Mouse (Mus musculus) cerebellum, adult 9-11 months (tissue): ENCODE results near the gene Bmpr1b.

Experiments used
- DNase-seq: peaks from one replicate; pipeline ENCODE4 v3.0.0; 2022

The Bmpr1b gene

GRCm38 (mm10) chr3:141899521-141899920 is 269.7 kb downstream of the Bmpr1b start:
- no peak for DNase-seq

GRCm38 (mm10) chr3:141897698-141898097 is 271.5 kb downstream of the Bmpr1b start:
- no peak for DNase-seq

GRCm38 (mm10) chr3:141896870-141897554 is 272.2 kb downstream of the Bmpr1b start:
- DNase-seq: no peak

GRCm38 (mm10) chr3:141895096-141895495 is 274.1 kb downstream of the Bmpr1b start:
- DNase-seq: no peak

- DNase-seq: no peak
Observed at GRCm38 (mm10) chr3:141890668-141891067, 278.6 kb downstream of the Bmpr1b start.

- DNase-seq: no peak
Observed at GRCm38 (mm10) chr3:141887476-141888274, 281.6 kb downstream of the Bmpr1b start.

- no peak for DNase-seq
Observed at GRCm38 (mm10) chr3:141884190-141884589, 285.0 kb downstream of the Bmpr1b start.

GRCm38 (mm10) chr3:141882496-141882895 is 286.7 kb downstream of the Bmpr1b start:
- DNase-seq: no peak

GRCm38 (mm10) chr3:141872337-141873042 is 296.7 kb downstream of the Bmpr1b start:
- DNase-seq: no peak

GRCm38 (mm10) chr3:141871805-141872204 is 297.4 kb downstream of the Bmpr1b start:
- no peak for DNase-seq

- DNase-seq: peak; percentile 20
Observed at GRCm38 (mm10) chr3:141862816-141863461, 306.3 kb downstream of the Bmpr1b start.

GRCm38 (mm10) chr3:141857123-141857522 is 312.1 kb downstream of the Bmpr1b start:
- no peak for DNase-seq

- no peak for DNase-seq
Observed at GRCm38 (mm10) chr3:141854339-141854738, 314.9 kb downstream of the Bmpr1b start.

- DNase-seq: no peak
Observed at GRCm38 (mm10) chr3:141850141-141850540, 319.1 kb downstream of the Bmpr1b start.

- DNase-seq: no peak
Observed at GRCm38 (mm10) chr3:141849206-141849605, 320.0 kb downstream of the Bmpr1b start.

- DNase-seq: peak; percentile 44
Observed at GRCm38 (mm10) chr3:141838864-141839263, 330.4 kb downstream of the Bmpr1b start.

- peak; percentile 80 for DNase-seq
Observed at GRCm38 (mm10) chr3:141831135-141831534, 338.1 kb downstream of the Bmpr1b start.

GRCm38 (mm10) chr3:141828301-141828700 is 340.9 kb downstream of the Bmpr1b start:
- DNase-seq: peak; percentile 27

GRCm38 (mm10) chr3:141819331-141819941 is 349.8 kb downstream of the Bmpr1b start:
- peak; percentile 29 for DNase-seq

GRCm38 (mm10) chr3:141818615-141819312 is 350.5 kb downstream of the Bmpr1b start:
- no peak for DNase-seq

GRCm38 (mm10) chr3:141814776-141815175 is 354.4 kb downstream of the Bmpr1b start:
- DNase-seq: no peak

GRCm38 (mm10) chr3:141811348-141811747 is 357.9 kb downstream of the Bmpr1b start:
- no peak for DNase-seq
